Mouse (Mus musculus): ENCODE results near the gene Gipc2. TPM values are rescaled to one million over a fixed set of nuclear protein-coding genes. Genes with fewer than 3 reads are reported as not detected.

The Gipc2 gene
- polyA plus RNA-seq, 1 experiment: 1.2 TPM

- Histone ChIP-seq H3K27ac (ENCODE audit: insufficient read depth, low read depth, low read length) (no peak overlapping the region), H3K4me3 (ENCODE audit: insufficient read depth, low read length) (no peak overlapping the region), H3K4me1 (ENCODE audit: control insufficient read depth, insufficient read depth, low read length) (peaks cover 6% of the 10 kb centered on the region)
- TF ChIP-seq CTCF (IDR thresholded peaks at IDR 0.05; ENCODE audit: low read depth, low read length) (no peak), POLR2A (IDR thresholded peaks at IDR 0.05; ENCODE audit: borderline replicate concordance, low read depth, low read length) (no peak)
Observed at GRCm38 (mm10) chr3:152158344-152159291, 7.4 kb downstream of the Gipc2 start.

DNA sequence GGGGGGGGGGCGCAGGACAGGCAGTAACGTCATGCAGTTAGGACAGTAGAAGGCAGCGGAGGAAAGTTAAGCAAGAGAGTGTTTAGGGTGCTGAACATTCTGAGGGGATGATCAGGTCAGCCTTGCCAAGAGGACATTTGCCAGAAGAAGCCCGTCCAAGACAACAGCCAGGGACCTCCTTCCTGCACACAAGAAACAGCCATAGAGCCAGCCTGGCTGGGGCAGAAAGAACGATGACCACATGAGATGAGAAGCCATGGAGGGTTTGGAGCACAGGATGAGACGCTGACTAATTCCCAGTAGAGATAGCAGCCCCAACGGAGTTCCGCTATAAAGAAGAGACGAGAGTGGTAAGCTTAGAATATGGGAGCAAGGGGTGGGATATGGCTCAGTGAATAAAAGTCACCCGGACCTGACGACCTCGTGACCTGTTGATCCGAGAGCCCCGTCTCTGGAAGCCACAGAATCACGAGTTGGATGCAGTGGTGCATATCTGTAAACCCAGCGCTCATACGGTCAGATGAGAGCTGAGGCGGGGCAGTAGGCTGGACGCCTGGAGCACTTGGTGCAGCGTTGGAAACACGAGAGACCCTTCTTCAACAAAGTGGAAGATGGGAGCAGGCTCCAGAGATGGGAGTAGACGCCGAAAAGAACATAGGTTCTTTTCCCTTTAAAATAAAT is 9.1 kb downstream of the Gipc2 start:
- H3K4me1 ChIP-seq (ENCODE audit: control insufficient read depth, insufficient read depth, low read length): peaks cover 6% of the 10 kb centered on the region

DNA sequence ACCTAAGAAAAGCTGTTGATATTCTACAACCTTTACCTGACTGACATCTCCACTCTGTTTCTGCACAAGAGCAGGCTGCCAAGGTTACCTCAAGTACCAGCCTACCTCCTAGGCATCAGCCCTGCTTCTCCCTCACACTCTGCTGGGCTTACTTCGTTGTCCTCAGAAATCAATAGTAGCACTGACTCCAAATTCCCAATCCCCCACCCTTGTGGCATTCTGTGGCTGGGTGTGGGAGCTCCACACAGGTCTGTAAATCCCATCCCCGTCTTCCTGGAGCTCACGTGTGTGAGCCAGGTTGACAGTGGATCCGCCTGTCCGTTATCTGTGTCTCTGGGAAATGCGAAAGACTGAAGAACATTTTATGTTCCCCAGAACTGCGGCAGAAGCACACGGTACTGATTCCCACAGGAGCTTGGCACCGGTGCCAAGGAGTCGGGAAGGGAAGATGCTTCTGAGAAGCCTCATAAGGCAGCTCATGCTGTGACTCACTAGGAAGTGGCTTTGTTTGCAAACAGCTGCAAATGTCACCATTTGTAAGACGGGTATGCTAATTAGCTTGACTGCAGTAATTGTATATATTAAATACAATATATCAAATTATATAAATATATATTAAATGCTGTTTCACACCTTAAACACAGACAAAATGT is 10.6 kb downstream of the Gipc2 start:
- no peak overlapping the region for H3K27ac ChIP-seq (ENCODE audit: insufficient read depth, low read depth, low read length)
- H3K4me3 ChIP-seq (ENCODE audit: insufficient read depth, low read length): no peak overlapping the region
- peaks cover 6% of the 10 kb centered on the region for H3K4me1 ChIP-seq (ENCODE audit: control insufficient read depth, insufficient read depth, low read length)
- TF ChIP-seq POLR2A (IDR thresholded peaks at IDR 0.05; ENCODE audit: borderline replicate concordance, low read depth, low read length): no peak
- no peak for TF ChIP-seq CTCF (IDR thresholded peaks at IDR 0.05; ENCODE audit: low read depth, low read length)

More for the DNA sequence above, 9.1 kb downstream of the Gipc2 start:
- no peak for TF ChIP-seq CTCF (IDR thresholded peaks at IDR 0.05; ENCODE audit: low read depth, low read length)
- TF ChIP-seq POLR2A (IDR thresholded peaks at IDR 0.05; ENCODE audit: borderline replicate concordance, low read depth, low read length): no peak
- Histone ChIP-seq H3K27ac (ENCODE audit: insufficient read depth, low read depth, low read length) (no peak overlapping the region), H3K4me3 (ENCODE audit: insufficient read depth, low read length) (no peak overlapping the region)

GRCm38 (mm10) chr3:152154095-152154494 is 11.9 kb downstream of the Gipc2 start:
- no peak overlapping the region for H3K4me3 ChIP-seq (ENCODE audit: insufficient read depth, low read length)
- no peak for TF ChIP-seq CTCF (IDR thresholded peaks at IDR 0.05; ENCODE audit: low read depth, low read length)
- peaks cover 15% of the 10 kb centered on the region for H3K4me1 ChIP-seq (ENCODE audit: control insufficient read depth, insufficient read depth, low read length)
- no peak overlapping the region for H3K27ac ChIP-seq (ENCODE audit: insufficient read depth, low read depth, low read length)

GRCm38 (mm10) chr3:152153152-152153551 is 12.9 kb downstream of the Gipc2 start:
- no peak overlapping the region for H3K4me3 ChIP-seq (ENCODE audit: insufficient read depth, low read length)
- H3K4me1 ChIP-seq (ENCODE audit: control insufficient read depth, insufficient read depth, low read length): peaks cover 22% of the 10 kb centered on the region
- no peak overlapping the region for H3K27ac ChIP-seq (ENCODE audit: insufficient read depth, low read depth, low read length)
- TF ChIP-seq POLR2A (IDR thresholded peaks at IDR 0.05; ENCODE audit: borderline replicate concordance, low read depth, low read length): no peak
- no peak for TF ChIP-seq CTCF (IDR thresholded peaks at IDR 0.05; ENCODE audit: low read depth, low read length)

GRCm38 (mm10) chr3:152152483-152152804 is 13.6 kb downstream of the Gipc2 start:
- Histone ChIP-seq H3K27ac (ENCODE audit: insufficient read depth, low read depth, low read length) (no peak overlapping the region), H3K4me1 (ENCODE audit: control insufficient read depth, insufficient read depth, low read length) (peaks cover 28% of the 10 kb centered on the region), H3K4me3 (ENCODE audit: insufficient read depth, low read length) (no peak overlapping the region)
- TF ChIP-seq POLR2A (IDR thresholded peaks at IDR 0.05; ENCODE audit: borderline replicate concordance, low read depth, low read length): no peak
- TF ChIP-seq CTCF (IDR thresholded peaks at IDR 0.05; ENCODE audit: low read depth, low read length): no peak

DNA sequence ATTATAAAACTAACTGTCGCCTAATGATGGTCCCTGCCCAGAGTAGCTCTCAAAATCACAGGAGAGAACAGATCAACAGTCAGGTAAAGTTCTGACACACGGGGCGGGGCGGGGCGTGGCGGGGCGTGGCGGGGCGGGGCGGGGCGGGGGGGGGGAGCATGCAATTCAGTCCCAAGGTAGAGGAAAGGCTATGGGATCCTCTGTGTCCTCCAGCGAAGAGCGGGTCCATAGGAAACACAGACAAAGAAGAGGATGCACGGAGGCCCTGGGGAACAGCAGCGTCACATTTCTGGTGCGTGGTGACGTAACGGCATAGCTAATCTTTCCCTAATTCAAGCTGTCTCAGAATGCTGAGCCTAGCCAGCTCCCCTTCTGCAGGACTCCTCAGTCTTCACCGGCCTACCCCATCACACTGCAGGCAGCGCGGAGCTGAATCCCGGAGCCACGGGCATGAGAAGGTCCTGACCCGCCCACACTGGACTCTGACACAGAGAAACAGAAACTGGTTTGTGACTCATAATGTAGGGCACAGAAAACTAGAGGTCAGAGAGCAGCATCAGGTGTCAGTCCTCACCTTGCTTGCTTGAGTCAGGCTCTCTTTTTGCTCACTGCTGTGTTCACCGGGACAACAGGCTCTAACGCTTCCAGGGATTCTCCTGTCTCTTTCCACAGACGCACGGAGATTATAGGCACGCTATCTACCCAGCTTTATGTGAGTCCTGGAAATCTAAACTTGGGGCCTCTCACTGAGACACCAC is 14.1 kb downstream of the Gipc2 start:
- TF ChIP-seq CTCF (IDR thresholded peaks at IDR 0.05; ENCODE audit: low read depth, low read length): no peak
- TF ChIP-seq POLR2A (IDR thresholded peaks at IDR 0.05; ENCODE audit: borderline replicate concordance, low read depth, low read length): no peak
- H3K27ac ChIP-seq (ENCODE audit: insufficient read depth, low read depth, low read length): no peak overlapping the region
- H3K4me1 ChIP-seq (ENCODE audit: control insufficient read depth, insufficient read depth, low read length): peaks cover 29% of the 10 kb centered on the region
- H3K4me3 ChIP-seq (ENCODE audit: insufficient read depth, low read length): no peak overlapping the region

DNA sequence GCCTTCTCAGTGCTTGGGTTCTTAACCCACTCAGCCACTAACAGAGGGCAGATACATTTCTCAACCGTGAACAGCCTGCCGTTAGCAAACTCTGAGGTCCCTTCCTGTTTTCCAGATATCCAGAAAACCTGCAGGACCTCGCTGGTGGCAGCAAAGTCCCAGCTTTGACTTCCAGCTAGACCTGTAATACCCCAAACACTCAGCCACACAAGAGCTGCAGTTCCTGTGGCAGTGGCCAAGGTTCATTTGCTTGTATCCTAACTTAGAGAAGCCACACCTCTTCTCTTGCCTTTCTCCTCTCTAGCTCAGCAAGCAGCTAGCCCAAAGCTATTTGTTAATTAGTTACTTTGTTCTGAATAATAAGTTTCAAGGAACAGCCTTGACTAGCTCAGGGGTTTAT is 16.2 kb downstream of the Gipc2 start:
- Histone ChIP-seq H3K4me1 (ENCODE audit: control insufficient read depth, insufficient read depth, low read length) (peaks cover 32% of the 10 kb centered on the region), H3K4me3 (ENCODE audit: insufficient read depth, low read length) (peak overlapping the region; percentile 13; the same call in 1 of the 2 replicates), H3K27ac (ENCODE audit: insufficient read depth, low read depth, low read length) (peak overlapping the region; percentile 39)
- TF ChIP-seq POLR2A (IDR thresholded peaks at IDR 0.05; ENCODE audit: borderline replicate concordance, low read depth, low read length): no peak
- TF ChIP-seq CTCF (IDR thresholded peaks at IDR 0.05; ENCODE audit: low read depth, low read length): no peak

- peak overlapping the region; percentile 39 for H3K27ac ChIP-seq (ENCODE audit: insufficient read depth, low read depth, low read length)
- TF ChIP-seq CTCF (IDR thresholded peaks at IDR 0.05; ENCODE audit: low read depth, low read length) (no peak), POLR2A (IDR thresholded peaks at IDR 0.05; ENCODE audit: borderline replicate concordance, low read depth, low read length) (no peak)
- peak overlapping the region; percentile 13; the same call in 1 of the 2 replicates for H3K4me3 ChIP-seq (ENCODE audit: insufficient read depth, low read length)
- peaks cover 34% of the 10 kb centered on the region for H3K4me1 ChIP-seq (ENCODE audit: control insufficient read depth, insufficient read depth, low read length)
Observed at GRCm38 (mm10) chr3:152149449-152149848, 16.6 kb downstream of the Gipc2 start.

All from bone marrow macrophage, adult 2 months (primary cell).